Mouse (Mus musculus): ENCODE results near the gene Fndc8.

DNA sequence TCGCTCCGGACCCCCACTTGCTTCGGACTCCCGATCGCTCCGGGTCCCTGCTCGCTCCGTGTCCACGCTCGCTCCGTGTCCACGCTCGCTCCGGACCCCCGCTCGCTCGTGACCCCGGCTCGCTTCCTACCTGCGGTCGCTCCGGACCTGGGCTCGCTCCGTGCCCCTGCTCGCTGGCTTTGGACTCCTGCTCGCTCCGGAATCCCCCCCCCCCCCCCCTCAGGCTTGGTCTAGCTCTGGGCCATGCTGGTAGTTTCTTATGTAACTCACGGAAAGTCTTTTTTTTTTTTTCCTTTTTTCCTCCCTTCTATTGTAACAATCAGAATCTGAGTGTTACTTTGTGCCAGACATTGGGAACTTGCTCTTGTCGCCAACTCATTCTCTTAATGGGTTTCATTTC, 41.3 kb downstream of the Fndc8 start:
- TF ChIP-seq CTCF (IDR thresholded peaks at IDR 0.05; ENCODE audit: extremely low read depth, insufficient read length, insufficient replicate concordance, low read depth, low read length) (no peak), POLR2A (IDR thresholded peaks at IDR 0.05; ENCODE audit: low read depth, low read length) (no peak)
